Mouse (Mus musculus) thymus, adult 2 months (tissue): ENCODE results near the gene Osgep. TPM values are rescaled to one million over a fixed set of nuclear protein-coding genes. Genes with fewer than 3 reads are reported as not detected.
"Not testable (repeated sequence)": the region's sequence is repeated elsewhere in the genome, so short reads cannot be mapped to it uniquely, and the experiment has no call there.

Experiments
- DNase-seq: peaks from one replicate; pipeline ENCODE4 v3.0.0; 2021
- H3K27ac ChIP-seq: fragments of 200-500 bp; 2 replicates; pipeline ENCODE4 v1.5.1; 2012; ENCODE audit warnings: low read length, control low read depth; ENCODE audit not compliant: control insufficient read depth, insufficient read depth
- H3K27me3 ChIP-seq: fragments of 200-500 bp; 2 replicates; pipeline ENCODE4 v1.6.1; 2012; ENCODE audit warnings: mild to moderate bottlenecking, low read length, moderate library complexity, mixed read lengths; ENCODE audit not compliant: control insufficient read depth, insufficient read depth
- H3K36me3 ChIP-seq: fragments of 200-500 bp; 2 replicates; pipeline ENCODE4 v1.6.1; 2012; ENCODE audit warnings: mild to moderate bottlenecking, low read length, moderate library complexity; ENCODE audit not compliant: control insufficient read depth, insufficient read depth
- H3K4me1 ChIP-seq: fragments of 200-500 bp; replicated peaks from 2 replicates; pipeline ENCODE4 v1.6.1; 2012; ENCODE audit warnings: low read length; ENCODE audit not compliant: control insufficient read depth, insufficient read depth
- H3K4me3 ChIP-seq: fragments of 200-500 bp; 2 replicates; pipeline ENCODE4 v1.5.1; 2012; ENCODE audit warnings: mild to moderate bottlenecking, low read length, control low read depth, moderate library complexity; ENCODE audit not compliant: control insufficient read depth, insufficient read depth
- CTCF ChIP-seq: fragments of 200-500 bp; IDR thresholded peaks from 2 replicates; pipeline ENCODE4 v1.5.1; 2012; ENCODE audit warnings: mild to moderate bottlenecking, control low read depth, low read length, moderate library complexity, borderline replicate concordance; ENCODE audit not compliant: control insufficient read depth, poor library complexity, insufficient read depth; ENCODE audit errors: extremely low read depth
- POLR2A ChIP-seq: fragments of 200-500 bp; IDR thresholded peaks from 2 replicates; pipeline ENCODE4 v1.6.1; 2012; ENCODE audit warnings: mild to moderate bottlenecking, low read length, control low read depth, moderate library complexity; ENCODE audit not compliant: control insufficient read depth, poor library complexity, insufficient read depth; ENCODE audit errors: extremely low read depth
- WGBS: fragments of 180-500 bp; shearing (Covaris S2); methylation state at CpG from one replicate; pipeline ENCODE4 v1.1.7; 2018; 5-methylcytosine and 5-hydroxymethylcytosine counted together
- polyA plus RNA-seq: library from polyadenylated mRNA; depleted of rRNA; stranded (reverse); fragments of >200 nt; gene quantifications from 2 replicates; pipeline ENCODE4 v1.2.3, GENCODE M21; 2012; rRNA removed

The Osgep gene
- polyA plus RNA-seq, 1 experiment = 131 TPM

DNA sequence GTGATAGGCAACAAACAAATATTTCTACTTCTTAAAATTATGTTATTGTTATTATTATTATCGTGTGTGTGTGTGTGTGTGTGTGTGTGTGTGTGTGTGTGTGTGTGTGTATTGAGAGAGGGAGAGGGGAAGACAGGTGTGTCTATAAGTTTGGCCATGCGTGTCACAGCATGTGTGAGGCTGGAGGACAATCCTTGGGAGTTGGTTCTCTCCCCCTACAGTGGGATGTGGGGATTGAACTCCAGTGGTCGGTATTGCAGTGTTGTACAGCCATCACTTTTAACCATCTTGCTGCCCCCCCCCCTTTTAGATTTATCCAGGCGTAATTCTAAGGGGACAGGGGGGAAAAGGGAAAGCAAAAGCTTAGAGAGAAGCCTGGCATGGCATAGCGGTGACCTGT, 56.0 kb downstream of the Osgep start:
- Histone ChIP-seq H3K27ac (no peak overlapping the region), H3K36me3 (no peaks in the 10 kb centered on the region), H3K4me1 (peaks cover 5% of the 10 kb centered on the region), H3K4me3 (no peak overlapping the region), H3K27me3 (no peaks in the 10 kb centered on the region)
- no peak for DNase-seq
- TF ChIP-seq CTCF (no peak), POLR2A (no peak)
- 92% methylated on average over 5 of the region's 5 CpGs for WGBS

DNA sequence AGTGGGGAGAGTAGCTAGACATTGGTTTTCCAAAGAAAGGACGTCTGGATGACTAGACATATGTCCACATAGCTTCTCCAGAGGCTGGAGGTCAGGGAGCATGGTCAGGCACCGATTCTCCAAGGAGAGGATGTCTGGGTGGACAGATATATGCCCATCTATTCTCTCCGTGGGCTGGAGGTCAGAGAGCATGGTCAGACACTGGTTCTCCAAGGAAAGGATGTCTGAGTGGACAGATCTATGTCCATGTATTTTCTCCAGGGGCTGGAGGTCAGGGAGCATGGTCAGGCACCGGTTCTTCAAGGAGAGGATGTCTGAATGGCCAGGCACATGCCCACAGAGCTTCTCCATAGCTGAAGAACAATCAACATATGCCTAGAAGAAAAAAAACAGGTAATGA, 56.5 kb downstream of the Osgep start:
- Histone ChIP-seq H3K27me3 (no peaks in the 10 kb centered on the region), H3K36me3 (peaks cover 2% of the 10 kb centered on the region; the same call in 1 of the 2 replicates), H3K27ac (no peak overlapping the region), H3K4me1 (peaks cover 5% of the 10 kb centered on the region), H3K4me3 (no peak overlapping the region)
- TF ChIP-seq CTCF = no peak
- no peak for TF ChIP-seq POLR2A
- no peak for DNase-seq
- 91% methylated on average over 4 of the region's 4 CpGs for WGBS

DNA sequence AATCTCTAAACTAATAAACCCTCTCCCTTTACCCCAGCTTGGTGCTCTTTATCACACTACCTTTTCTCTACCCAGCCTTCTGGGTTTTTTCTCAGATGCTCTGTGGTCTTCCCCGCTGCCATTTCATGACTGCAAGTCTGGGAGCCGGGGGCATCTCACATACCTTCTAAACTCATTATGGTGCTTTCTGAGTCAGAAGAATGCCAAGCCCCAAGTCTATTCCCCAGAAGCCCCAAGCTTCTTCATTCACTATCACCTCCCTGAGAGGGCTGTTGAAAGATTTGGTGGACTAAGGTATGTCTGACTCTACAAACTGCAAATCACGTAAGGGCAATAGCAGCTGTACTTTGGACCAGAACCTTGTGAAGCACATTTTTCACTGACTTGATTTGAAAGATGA, 57.7 kb downstream of the Osgep start:
- no peaks in the 10 kb centered on the region for H3K27me3 ChIP-seq
- no peak overlapping the region for H3K27ac ChIP-seq
- no peak for DNase-seq
- 93% methylated on average over 3 of the region's 3 CpGs for WGBS
- no peak for TF ChIP-seq POLR2A
- no peak for TF ChIP-seq CTCF
- peaks cover 5% of the 10 kb centered on the region for H3K4me1 ChIP-seq
- peaks cover 7% of the 10 kb centered on the region; the same call in 1 of the 2 replicates for H3K36me3 ChIP-seq
- H3K4me3 ChIP-seq = no peak overlapping the region

DNA sequence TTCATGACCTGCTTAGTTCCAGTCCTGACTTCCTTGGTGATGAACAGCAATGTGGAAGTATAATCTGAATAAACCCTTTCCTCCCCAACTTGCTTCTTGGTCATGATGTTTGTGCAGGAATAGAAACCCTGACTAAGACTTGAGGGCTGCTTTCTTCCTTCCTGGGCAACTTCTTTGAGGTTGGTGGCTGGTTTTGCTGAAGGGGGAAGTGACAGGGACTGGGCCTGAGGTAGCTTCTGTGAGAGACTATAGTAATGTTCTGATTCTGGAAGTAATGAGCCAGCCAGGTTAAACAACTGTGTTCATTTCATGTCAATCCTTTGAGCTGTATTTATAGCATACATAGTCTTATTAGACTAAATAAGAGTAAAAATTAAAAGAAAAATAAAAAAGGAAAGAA, 59.7 kb downstream of the Osgep start:
- DNase-seq, H3K36me3 ChIP-seq, H3K4me1 ChIP-seq, H3K27ac ChIP-seq, H3K27me3 ChIP-seq, H3K4me3 ChIP-seq: not testable (repeated sequence)

DNA sequence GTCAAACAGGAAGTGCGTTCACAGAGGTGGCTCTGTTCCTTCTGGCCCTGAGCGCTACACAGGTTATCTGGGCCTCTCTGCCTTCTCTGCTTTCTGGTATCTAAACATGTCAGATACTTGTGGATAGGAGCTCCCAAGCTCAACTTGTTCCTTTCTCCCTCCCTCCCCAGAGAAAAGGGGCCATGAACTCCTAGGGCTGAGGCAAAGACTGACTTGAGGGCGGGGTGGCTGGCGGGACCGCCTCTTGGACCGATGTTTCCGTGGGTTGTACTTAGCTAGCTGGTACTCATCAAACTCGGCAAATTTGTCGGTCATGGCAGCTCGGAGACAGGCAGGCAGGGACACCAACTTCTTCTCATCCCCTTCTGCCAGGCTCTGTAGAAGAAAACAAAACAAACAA, 62.1 kb downstream of the Osgep start:
- H3K27me3 ChIP-seq = no peaks in the 10 kb centered on the region
- WGBS = 94% methylated on average over 10 of the region's 10 CpGs
- H3K4me1 ChIP-seq = no peaks in the 10 kb centered on the region
- no peak for DNase-seq
- peaks cover 7% of the 10 kb centered on the region; the same call in 1 of the 2 replicates for H3K36me3 ChIP-seq
- no peak overlapping the region for H3K27ac ChIP-seq
- no peak overlapping the region for H3K4me3 ChIP-seq
- TF ChIP-seq CTCF = no peak
- TF ChIP-seq POLR2A = no peak

Other genes starting within 250 kb of the Osgep start
- gene Olfr747, start 231.7 kb downstream of the Osgep start, polyA plus RNA-seq = not detected in 2 replicates
- gene Olfr748, start 217.5 kb downstream of the Osgep start, polyA plus RNA-seq = not detected in 2 replicates
- not detected in 2 replicates for gene Olfr749, start 179.8 kb downstream of the Osgep start, polyA plus RNA-seq
- 48.4 and 50.5 TPM in 2 replicates for gene Ttc5, start 139.4 kb downstream of the Osgep start, polyA plus RNA-seq
- not detected in 2 replicates for gene Ccnb1ip1, start 117.2 kb downstream of the Osgep start, polyA plus RNA-seq
- 24.6 and 25.3 TPM in 2 replicates for gene Parp2, start 117.1 kb downstream of the Osgep start, polyA plus RNA-seq
- 29.0 and 32.2 TPM in 2 replicates for gene Tep1, start 54.3 kb downstream of the Osgep start, polyA plus RNA-seq
- gene Klhl33, start 27.4 kb downstream of the Osgep start, polyA plus RNA-seq = 0.31 and 1.0 TPM in 2 replicates
- gene Apex1, start 75 bp upstream of the Osgep start, polyA plus RNA-seq = 44.5 and 54.1 TPM in 2 replicates
- 90.8 and 93.2 TPM in 2 replicates for gene Pip4p1, start 6.0 kb upstream of the Osgep start, polyA plus RNA-seq
- gene Pnp, start 6.2 kb upstream of the Osgep start, polyA plus RNA-seq = 29.1 and 33.6 TPM in 2 replicates
- 20.1 and 27.8 TPM in 2 replicates for gene Gm49342, start 19.6 kb upstream of the Osgep start, polyA plus RNA-seq
- gene Pnp2, start 31.1 kb upstream of the Osgep start, polyA plus RNA-seq = 0.71 and 0.93 TPM in 2 replicates
- 0.05 and 0.13 TPM in 2 replicates for gene Rnase10, start 82.9 kb upstream of the Osgep start, polyA plus RNA-seq
- gene Rnase9, start 117.0 kb upstream of the Osgep start, polyA plus RNA-seq = not detected in 2 replicates
- not detected in 2 replicates for gene Rnase11, start 125.3 kb upstream of the Osgep start, polyA plus RNA-seq
- 0.31 and 0.49 TPM in 2 replicates for gene Rnase12, start 132.8 kb upstream of the Osgep start, polyA plus RNA-seq
- 0.11 TPM in 1 of 2 replicates, not detected in the other for gene Olfr750, start 149.5 kb upstream of the Osgep start, polyA plus RNA-seq
- gene Rnase4, start 166.2 kb upstream of the Osgep start, polyA plus RNA-seq = 33.2 and 52.1 TPM in 2 replicates
- 5.3 and 7.5 TPM in 2 replicates for gene Ang, start 166.3 kb upstream of the Osgep start, polyA plus RNA-seq
- not detected in 2 replicates for gene Eddm3b, start 189.5 kb upstream of the Osgep start, polyA plus RNA-seq
- 14.2 and 19.1 TPM in 2 replicates for gene Rnase6, start 199.0 kb upstream of the Osgep start, polyA plus RNA-seq
- 5.2 and 6.4 TPM in 2 replicates for gene Rnase1, start 221.9 kb upstream of the Osgep start, polyA plus RNA-seq
- gene Rnase2b, start 237.4 kb upstream of the Osgep start, polyA plus RNA-seq = not detected in 2 replicates